25 mouse cellular contexts compared by ENCODE assay signal in genomic region chr6:81173018-81173417, GRCm38 (mm10).
"Had no signal": no experiment of that assay in that cellular context is flagged by ENCODE, and none has a peak within 500 bp of the region (broad histone marks: within the 10 kb centered on the region; RNA-seq: fewer than 3 reads in every experiment).

No protein-coding gene starts in this region.

- ATAC-seq: hindbrain, postnatal 0 days had no signal

- H3K4me3 ChIP-seq: heart, adult 2 months; heart, embryonic 10.5 days; heart, embryonic 12.5 days; hindbrain, embryonic 13.5 days; hindbrain, embryonic 15.5 days; kidney, embryonic 15.5 days; layer of hippocampus, adult 2 months; left cerebral cortex, adult 2 months; limb, embryonic 10.5 days; limb, embryonic 12.5 days; liver, embryonic 13.5 days; liver, embryonic 15.5 days had no signal

- H3K27ac ChIP-seq: heart, adult 2 months; heart, embryonic 10.5 days; hindbrain, embryonic 13.5 days; hindbrain, embryonic 15.5 days; hindbrain, postnatal 0 days; kidney, embryonic 15.5 days; layer of hippocampus, adult 2 months; left cerebral cortex, adult 2 months; limb, embryonic 10.5 days; limb, embryonic 12.5 days; liver, embryonic 13.5 days; liver, embryonic 15.5 days had no signal

- DNase-seq: gastrocnemius, postnatal 14 days; gastrocnemius, postnatal 36 days; heart, adult 11 months; heart, adult 2 months; heart, postnatal 10 days; heart, postnatal 36 days; kidney, adult 2 months; kidney, adult 9 months; kidney, postnatal 10 days; kidney, postnatal 25 days; kidney, postnatal 4 days; liver; liver, embryonic 13.5 days had no signal

- H3K4me2 ChIP-seq: heart, embryonic 12.5 days; hindbrain, embryonic 13.5 days; hindbrain, embryonic 15.5 days; kidney, embryonic 15.5 days; limb, embryonic 12.5 days; liver, embryonic 11.5 days; liver, embryonic 13.5 days; liver, embryonic 15.5 days had no signal

- H3K27me3 ChIP-seq: heart, embryonic 12.5 days; hindbrain, embryonic 13.5 days; hindbrain, embryonic 15.5 days; kidney, embryonic 15.5 days; limb, embryonic 12.5 days; liver, embryonic 13.5 days; liver, embryonic 15.5 days had no signal

- H3K9me3 ChIP-seq: heart, embryonic 10.5 days; heart, embryonic 12.5 days; hindbrain, embryonic 13.5 days; hindbrain, embryonic 15.5 days; kidney, embryonic 15.5 days; limb, embryonic 10.5 days; limb, embryonic 12.5 days; liver, embryonic 13.5 days; liver, embryonic 15.5 days had no signal

- H3K36me3 ChIP-seq: heart, embryonic 10.5 days; heart, embryonic 12.5 days; hindbrain, embryonic 13.5 days; hindbrain, embryonic 15.5 days; kidney, embryonic 15.5 days; limb, embryonic 10.5 days; limb, embryonic 12.5 days; liver, embryonic 13.5 days; liver, embryonic 15.5 days had no signal

- H3K9ac ChIP-seq: heart, embryonic 12.5 days; hindbrain, embryonic 13.5 days; hindbrain, embryonic 15.5 days; kidney, embryonic 15.5 days; limb, embryonic 12.5 days; liver, embryonic 13.5 days; liver, embryonic 15.5 days had no signal

- H3K4me1 ChIP-seq: heart, embryonic 10.5 days; heart, embryonic 12.5 days; hindbrain, embryonic 13.5 days; hindbrain, embryonic 15.5 days; kidney, embryonic 15.5 days; limb, embryonic 10.5 days; limb, embryonic 12.5 days; liver, embryonic 13.5 days; liver, embryonic 15.5 days had no signal
